Mouse (Mus musculus) bone marrow, adult 2 months (tissue): Measurements from ENCODE around the gene Rpl36a. TPM values are rescaled to one million over a fixed set of nuclear protein-coding genes. Genes with fewer than 3 reads are reported as not detected.
A peak's percentile ranks its signal among the peaks of the same experiment; 100 is the strongest.

ENCODE experiments used
- H3K27ac ChIP-seq: fragments of 200-500 bp; 2 replicates; pipeline ENCODE4 v1.5.1; 2012; ENCODE audit warnings: low read depth, mild to moderate bottlenecking, control low read depth, inconsistent platforms, low read length; ENCODE audit not compliant: control insufficient read depth, poor library complexity, insufficient read depth
- H3K4me1 ChIP-seq: fragments of 200-500 bp; 2 replicates; pipeline ENCODE4 v1.6.1; 2011; ENCODE audit warnings: low read length; ENCODE audit not compliant: control insufficient read depth, insufficient read depth
- H3K4me3 ChIP-seq: fragments of 200-500 bp; replicated peaks from 2 replicates; pipeline ENCODE3; 2011; ENCODE audit warnings: mild to moderate bottlenecking, low read depth, low read length, control low read depth; ENCODE audit not compliant: control insufficient read depth
- CTCF ChIP-seq: fragments of 200-500 bp; IDR thresholded peaks from 2 replicates; pipeline ENCODE4 v1.5.1; 2011; ENCODE audit warnings: low read length, control low read depth; ENCODE audit not compliant: control insufficient read depth, insufficient read depth
- POLR2A ChIP-seq: fragments of 200-500 bp; IDR thresholded peaks from 2 replicates; pipeline ENCODE4 v1.6.1; 2011; ENCODE audit warnings: low read depth, mild to moderate bottlenecking, control low read depth, low read length, borderline replicate concordance; ENCODE audit not compliant: control insufficient read depth
- WGBS: fragments of 180-500 bp; shearing (Covaris S2); methylation state at CpG from one replicate; pipeline ENCODE4 v1.1.7; 2018; 5-methylcytosine and 5-hydroxymethylcytosine counted together
- polyA plus RNA-seq: library from polyadenylated mRNA; stranded (reverse); fragments of >200 nt; gene quantifications from 2 replicates; pipeline ENCODE4 v1.2.4, GENCODE M21; 2011; ENCODE audit warnings: low replicate concordance; ENCODE audit not compliant: missing spikeins, insufficient read depth, insufficient read length

Gene Rpl36a
- polyA plus RNA-seq, 1 experiment, result 606 TPM

GRCm38 (mm10) chrX:134610984-134611383 lies 25.5 kb downstream of the Rpl36a start:
- WGBS, result 45% methylated on average over 4 of the region's 4 CpGs
- no peak overlapping the region for H3K4me3 ChIP-seq
- no peak for TF ChIP-seq POLR2A
- TF ChIP-seq CTCF, result no peak
- H3K4me1 ChIP-seq, result no peaks in the 10 kb centered on the region; the same call in 1 of the 2 replicates
- H3K27ac ChIP-seq, result no peak overlapping the region

- TF ChIP-seq POLR2A (no peak), CTCF (no peak)
- Histone ChIP-seq H3K4me1 (no peaks in the 10 kb centered on the region; the same call in 1 of the 2 replicates), H3K4me3 (peak overlapping the region; percentile 54), H3K27ac (no peak overlapping the region)
- WGBS, result 17% methylated on average over 15 of the region's 15 CpGs
Measured at GRCm38 (mm10) chrX:134612285-134612959, 27.0 kb downstream of the Rpl36a start.

GRCm38 (mm10) chrX:134614306-134614705 lies 28.9 kb downstream of the Rpl36a start:
- Histone ChIP-seq H3K4me3 (no peak overlapping the region), H3K27ac (no peak overlapping the region), H3K4me1 (no peaks in the 10 kb centered on the region)
- TF ChIP-seq CTCF, result peak; percentile 31
- TF ChIP-seq POLR2A, result no peak
- WGBS, result 64% methylated on average over 2 of the region's 2 CpGs

- Histone ChIP-seq H3K4me3 (no peak overlapping the region), H3K4me1 (no peaks in the 10 kb centered on the region), H3K27ac (no peak overlapping the region)
- 70% methylated on average over 9 of the region's 9 CpGs for WGBS
- TF ChIP-seq CTCF (no peak), POLR2A (no peak)
Measured at GRCm38 (mm10) chrX:134619695-134620094, 34.2 kb downstream of the Rpl36a start.

- Histone ChIP-seq H3K4me3 (no peak overlapping the region), H3K27ac (no peak overlapping the region), H3K4me1 (no peaks in the 10 kb centered on the region)
- 62% methylated on average over 8 of the region's 8 CpGs for WGBS
- no peak for TF ChIP-seq CTCF
- TF ChIP-seq POLR2A, result no peak
Measured at GRCm38 (mm10) chrX:134620254-134620865, 34.9 kb downstream of the Rpl36a start.

GRCm38 (mm10) chrX:134621685-134622084 lies 36.2 kb downstream of the Rpl36a start:
- H3K27ac ChIP-seq, result no peak overlapping the region

GRCm38 (mm10) chrX:134623350-134623749 lies 37.9 kb downstream of the Rpl36a start:
- H3K4me1 ChIP-seq, result no peaks in the 10 kb centered on the region
- whole genome bisulfite sequencing, result 84% methylated on average over 4 of the region's 4 CpGs
- no peak overlapping the region for H3K27ac ChIP-seq
- TF ChIP-seq CTCF (no peak), POLR2A (no peak)
- H3K4me3 ChIP-seq, result no peak overlapping the region

More at GRCm38 (mm10) chrX:134621685-134622084, 36.2 kb downstream of the Rpl36a start:
- H3K4me1 ChIP-seq, result no peaks in the 10 kb centered on the region
- no peak overlapping the region for H3K4me3 ChIP-seq
- TF ChIP-seq POLR2A (no peak), CTCF (no peak)
- 81% methylated on average over 3 of the region's 3 CpGs for WGBS

- Histone ChIP-seq H3K4me1 (no peaks in the 10 kb centered on the region), H3K4me3 (no peak overlapping the region), H3K27ac (no peak overlapping the region)
- 62% methylated on average over 2 of the region's 2 CpGs for WGBS
- TF ChIP-seq CTCF, result no peak
Measured at GRCm38 (mm10) chrX:134628200-134628599, 42.7 kb downstream of the Rpl36a start.

GRCm38 (mm10) chrX:134632710-134633109 lies 47.3 kb downstream of the Rpl36a start:
- Histone ChIP-seq H3K4me3 (no peak overlapping the region), H3K27ac (no peak overlapping the region), H3K4me1 (no peaks in the 10 kb centered on the region)
- WGBS, result 62% methylated on average over 5 of the region's 5 CpGs
- no peak for TF ChIP-seq CTCF
- no peak for TF ChIP-seq POLR2A
